Mouse (Mus musculus): ENCODE results near the gene Il4. TPM values are rescaled to one million over a fixed set of nuclear protein-coding genes. Genes with fewer than 3 reads are reported as not detected.

Gene Il4
- total RNA-seq, 2 experiments from 2014 or later: not detected

DNA sequence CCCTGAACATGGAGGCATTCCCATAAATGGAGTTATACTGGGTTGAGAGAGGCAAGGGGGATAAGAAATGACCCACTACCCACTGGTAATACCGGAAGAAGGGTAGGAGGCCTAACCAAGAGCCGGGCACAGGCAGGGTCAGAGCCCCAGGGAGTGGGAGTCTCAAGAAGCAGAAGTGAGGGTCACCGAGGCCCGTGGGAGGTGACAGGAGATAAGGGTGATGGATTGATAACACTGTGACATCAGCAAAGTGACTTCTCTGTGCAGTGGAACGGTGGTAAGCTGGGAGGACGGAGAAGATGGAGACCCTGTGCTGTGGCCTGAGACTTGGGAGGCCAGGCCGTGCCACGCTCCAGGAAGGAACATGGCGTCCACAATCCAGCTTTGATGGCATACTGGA is 5.1 kb upstream of the Il4 start:
- no peak for DNase-seq

DNA sequence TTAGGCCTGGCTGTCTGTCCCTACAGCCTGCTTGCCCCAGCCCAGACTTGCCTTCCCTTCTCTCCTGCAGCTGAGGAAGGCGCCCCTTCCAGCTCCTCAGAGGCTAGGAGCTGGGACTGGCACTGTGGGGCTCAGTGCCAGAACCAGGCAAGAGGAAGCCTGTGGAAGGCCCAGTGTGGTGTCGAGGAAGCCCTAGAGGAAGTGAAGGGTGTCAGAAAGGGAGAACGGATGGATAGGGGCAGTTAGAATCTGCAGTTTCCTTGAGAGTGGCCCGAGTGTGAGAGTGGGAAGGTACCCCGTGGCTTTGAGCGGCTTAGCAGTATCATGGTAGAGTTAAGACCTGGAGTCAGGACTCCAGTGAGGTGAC is 4.0 kb upstream of the Il4 start:
- no peak for DNase-seq

- no peak for DNase-seq
Measured at GRCm38 (mm10) chr11:53621582-53622439, 3.3 kb upstream of the Il4 start.

GRCm38 (mm10) chr11:53620094-53620493 is 1.6 kb upstream of the Il4 start:
- DNase-seq: no peak

DNA sequence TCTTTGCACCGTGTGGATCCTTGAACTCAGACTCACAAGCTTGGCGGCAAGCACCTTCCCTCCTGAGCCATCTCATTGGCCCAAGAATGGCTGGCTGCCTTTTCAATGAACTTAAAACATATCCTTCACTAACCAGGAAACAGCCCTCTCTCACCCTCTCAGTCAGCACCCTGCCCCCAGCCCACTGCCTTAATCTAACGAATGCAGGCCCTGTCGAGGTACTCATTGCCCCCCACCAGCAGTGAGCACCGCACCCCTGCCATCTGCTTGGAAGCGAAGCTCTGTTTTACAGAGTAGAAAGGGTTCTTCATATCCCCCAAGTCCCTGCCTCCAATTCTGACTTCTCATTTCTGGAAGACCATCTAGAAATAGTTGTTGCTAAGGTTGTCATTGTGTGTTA is 959 bp upstream of the Il4 start:
- no peak for DNase-seq

GRCm38 (mm10) chr11:53617562-53618109 is 833 bp downstream of the Il4 start:
- DNase-seq: no peak

DNA sequence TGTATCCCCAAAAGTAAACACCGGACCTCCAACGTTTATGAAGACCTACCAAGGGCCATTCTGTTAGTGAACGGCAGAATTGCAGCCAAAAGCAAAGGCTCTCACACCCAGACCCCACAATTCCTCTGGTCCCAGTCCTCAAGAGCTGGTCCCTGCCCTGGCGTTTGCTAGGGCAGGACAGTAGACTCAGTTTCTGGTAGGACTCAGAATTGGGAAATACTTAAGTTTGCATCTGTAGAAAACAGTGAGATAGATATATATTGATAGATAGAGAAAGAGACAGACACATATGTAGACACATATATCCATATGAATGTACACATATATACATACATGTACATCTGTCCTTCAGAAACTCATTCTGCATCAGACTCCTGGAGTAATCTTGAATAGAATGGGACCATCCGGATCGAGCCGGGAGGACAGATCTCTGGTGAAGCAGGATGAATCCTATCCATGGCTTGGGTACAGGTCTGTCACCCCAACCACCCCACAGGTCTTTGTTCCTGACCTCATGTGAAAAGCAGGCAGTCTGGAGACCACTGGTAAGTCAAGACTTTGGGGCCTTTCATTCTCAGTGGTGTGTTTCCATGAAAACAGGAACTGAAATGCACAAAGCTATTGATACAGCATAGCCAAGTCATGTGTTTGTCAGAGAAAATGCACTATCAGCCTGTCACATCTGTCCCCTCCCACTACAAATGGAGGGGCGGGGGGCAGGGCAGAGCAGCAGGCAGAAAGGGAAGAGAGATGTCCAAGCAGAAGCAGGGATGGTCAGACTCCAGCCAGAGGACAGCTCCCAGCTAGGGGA is 1.5 kb downstream of the Il4 start:
- DNase-seq: no peak

GRCm38 (mm10) chr11:53615575-53615974 is 2.9 kb downstream of the Il4 start:
- no peak for DNase-seq

- DNase-seq: no peak
Measured at GRCm38 (mm10) chr11:53615172-53615571, 3.3 kb downstream of the Il4 start.

DNA sequence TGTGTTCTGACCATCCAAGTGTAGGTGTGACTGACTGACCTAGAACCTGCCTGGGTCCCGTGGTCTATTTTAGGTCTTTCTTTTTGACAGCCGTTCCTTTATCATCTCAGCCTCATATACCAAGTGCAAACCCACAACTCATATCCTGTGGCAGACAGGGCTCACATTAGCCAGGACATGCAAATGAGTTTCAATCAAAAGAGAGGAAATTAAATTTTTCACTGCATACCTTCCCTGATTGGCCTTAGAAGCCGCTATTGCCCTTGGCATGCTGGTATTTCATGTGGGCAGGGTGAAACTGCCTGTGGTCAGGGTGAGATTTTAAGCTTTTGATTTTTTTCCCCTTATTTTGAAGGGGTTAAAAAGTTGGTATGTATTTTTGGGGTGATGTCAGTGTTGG is 8.8 kb downstream of the Il4 start:
- no peak for DNase-seq

GRCm38 (mm10) chr11:53609231-53609630 is 9.2 kb downstream of the Il4 start:
- no peak for DNase-seq

- DNase-seq: no peak
Measured at GRCm38 (mm10) chr11:53605609-53606008, 12.9 kb downstream of the Il4 start.

GRCm38 (mm10) chr11:53604983-53605382 is 13.5 kb downstream of the Il4 start:
- DNase-seq: no peak

DNA sequence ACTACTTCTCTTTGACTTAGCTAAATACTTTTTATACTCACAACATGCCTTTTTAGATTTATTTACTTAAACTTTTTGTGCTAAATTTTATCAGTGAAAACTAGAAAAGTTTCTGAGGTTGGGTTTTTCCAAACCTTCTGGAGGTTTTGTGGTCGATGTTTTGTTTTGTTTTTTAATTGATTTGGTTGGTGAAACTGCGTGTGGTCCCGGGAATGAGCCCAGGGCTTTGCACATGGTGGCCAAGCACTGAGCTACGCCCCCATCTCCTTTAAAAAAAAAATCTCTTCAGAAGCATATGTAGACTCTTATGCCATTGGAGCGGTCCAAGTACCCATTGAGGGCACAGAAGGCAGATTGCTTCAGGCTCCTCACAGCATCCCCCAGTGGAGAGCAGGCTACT is 27.4 kb downstream of the Il4 start:
- DNase-seq: no peak

GRCm38 (mm10) chr11:53590368-53590768 is 28.1 kb downstream of the Il4 start:
- DNase-seq: peak; percentile 61

DNA sequence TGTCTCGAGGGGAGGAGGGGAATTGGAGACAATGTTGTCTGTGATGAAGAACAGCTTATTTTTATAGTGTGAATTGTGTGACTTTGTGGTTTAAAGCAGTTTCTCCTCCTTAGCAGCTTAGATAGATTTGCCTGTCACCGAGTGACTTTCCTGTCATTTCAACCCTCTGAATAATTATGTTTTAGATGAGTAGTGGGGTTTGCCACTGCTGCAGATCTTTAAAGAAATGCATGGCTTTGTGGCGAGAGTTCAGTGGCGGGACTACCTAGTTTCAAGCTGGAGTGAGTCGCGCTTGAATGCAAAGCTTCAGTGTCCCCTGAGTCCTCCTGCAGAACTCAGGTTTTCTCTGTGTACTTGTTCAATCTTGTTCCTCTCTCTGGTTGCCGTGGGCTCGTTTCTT is 30.2 kb downstream of the Il4 start:
- no peak for DNase-seq

DNA sequence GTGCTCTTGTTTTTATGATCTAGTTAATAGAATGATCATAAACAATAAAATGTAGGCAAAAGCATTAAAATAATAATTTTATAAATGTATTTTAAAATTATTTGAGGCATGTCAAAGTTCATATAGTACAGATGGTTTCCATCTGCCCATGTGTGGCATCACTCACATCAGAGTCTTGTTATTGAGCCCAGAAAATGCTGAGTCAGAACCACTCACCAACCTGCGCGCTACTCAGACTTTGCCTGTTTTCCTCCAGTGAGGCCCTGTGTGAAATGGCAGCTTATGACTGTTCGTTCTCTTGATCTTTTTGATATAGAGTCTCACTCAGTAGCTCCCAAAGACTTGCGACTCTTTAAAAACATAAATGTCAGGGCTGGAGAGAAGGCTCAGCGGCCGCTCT is 33.0 kb downstream of the Il4 start:
- no peak for DNase-seq

DNA sequence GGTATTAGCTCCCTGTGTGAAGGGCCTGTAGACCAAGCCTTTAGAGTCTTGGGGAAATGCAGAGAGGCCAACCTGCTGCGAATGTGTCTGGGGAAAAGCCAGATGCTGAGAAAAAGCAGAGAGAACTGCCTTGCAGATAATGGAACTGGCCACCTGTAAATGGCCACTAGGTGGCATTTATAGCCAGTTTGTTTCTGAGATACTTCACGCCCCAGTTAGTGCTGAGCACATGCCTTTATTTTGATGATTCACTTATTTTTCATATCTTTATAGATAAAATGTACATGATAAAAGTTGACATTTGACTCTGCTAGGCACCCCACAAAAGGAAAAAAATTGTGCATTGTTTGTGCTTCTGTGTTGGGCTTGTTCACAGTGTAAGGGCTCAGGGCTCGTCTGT is 33.6 kb downstream of the Il4 start:
- peak; percentile 9 for DNase-seq

DNA sequence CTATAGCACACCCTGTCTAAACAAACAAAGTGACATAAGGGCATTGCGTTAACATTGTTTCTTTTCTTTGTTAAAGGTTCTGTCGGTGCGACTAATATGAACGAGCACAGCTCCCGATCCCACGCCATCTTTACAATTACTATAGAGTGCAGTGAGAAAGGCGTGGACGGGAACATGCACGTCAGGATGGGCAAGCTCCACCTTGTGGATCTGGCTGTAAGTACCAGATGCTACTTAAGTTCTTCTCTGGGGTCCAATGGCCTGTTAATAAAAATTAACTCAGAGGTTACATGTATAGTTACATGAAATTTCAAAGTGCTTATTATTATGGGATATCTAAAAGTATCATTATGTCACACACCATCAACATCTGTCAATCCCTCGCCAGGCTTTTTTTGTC is 35.3 kb downstream of the Il4 start:
- DNase-seq: no peak

DNA sequence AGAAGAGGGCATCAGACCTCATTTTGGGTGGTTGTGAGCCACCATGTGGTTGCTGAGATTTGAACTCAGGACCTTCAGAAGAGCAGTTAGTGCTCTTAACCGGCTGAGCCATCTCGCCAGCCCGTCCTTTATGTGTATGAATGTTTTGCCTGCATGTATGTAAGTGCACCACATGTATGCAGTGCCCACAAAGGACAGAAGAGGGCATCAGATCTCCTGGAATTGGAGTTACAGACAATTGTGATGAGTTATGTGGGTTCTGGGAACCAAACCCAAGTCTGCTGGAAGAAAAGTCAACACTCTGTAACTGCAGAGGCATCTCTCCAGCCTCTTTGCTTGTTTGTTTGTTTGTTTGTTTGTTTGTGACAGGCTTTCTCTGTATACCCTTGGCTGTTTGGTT is 37.9 kb downstream of the Il4 start:
- DNase-seq: no peak

DNA sequence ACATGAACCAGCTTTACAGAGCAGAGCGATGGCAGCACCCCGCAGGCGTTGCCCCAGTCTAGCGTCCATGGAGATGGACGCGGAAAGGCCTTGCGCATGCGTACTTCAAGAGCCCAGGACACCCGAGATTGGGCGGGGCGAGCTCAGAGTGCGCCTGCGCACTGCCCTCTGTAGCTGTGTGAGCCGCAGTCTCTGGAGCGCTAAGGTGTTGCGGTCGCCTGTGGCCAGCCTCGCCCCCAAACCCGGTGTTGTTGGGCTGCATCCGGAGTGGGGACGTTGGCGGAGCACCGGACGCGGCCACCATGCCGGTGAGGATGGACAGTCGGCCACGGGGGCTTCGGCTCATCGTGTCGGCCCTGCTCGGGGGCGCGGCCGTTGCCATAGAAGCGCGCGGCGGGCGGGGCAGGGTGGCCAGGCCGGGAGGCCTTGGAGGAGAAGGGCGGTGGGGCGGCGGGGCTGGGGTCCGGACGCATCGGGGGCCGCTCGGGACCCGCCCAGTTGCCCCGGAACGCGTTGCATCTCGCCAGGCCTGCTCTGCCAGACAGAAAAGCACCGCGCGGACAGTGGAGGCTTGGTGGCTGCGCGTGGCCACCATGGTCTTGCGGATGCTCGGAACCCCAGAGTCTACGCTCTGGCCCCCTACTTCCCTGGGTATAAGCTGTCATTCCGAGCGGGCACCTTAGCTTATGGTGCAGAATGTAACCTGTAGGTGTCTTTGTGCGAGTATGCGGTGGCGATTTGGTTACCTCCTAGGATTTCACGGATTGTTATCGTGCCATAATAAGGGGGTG is 51.0 kb downstream of the Il4 start, which contains the start of gene Kif3a:
TSS of gene Kif3a (plus strand) at position 156 of the 791 bp plus-strand sequence.
- DNase-seq: peak; percentile 95

DNA sequence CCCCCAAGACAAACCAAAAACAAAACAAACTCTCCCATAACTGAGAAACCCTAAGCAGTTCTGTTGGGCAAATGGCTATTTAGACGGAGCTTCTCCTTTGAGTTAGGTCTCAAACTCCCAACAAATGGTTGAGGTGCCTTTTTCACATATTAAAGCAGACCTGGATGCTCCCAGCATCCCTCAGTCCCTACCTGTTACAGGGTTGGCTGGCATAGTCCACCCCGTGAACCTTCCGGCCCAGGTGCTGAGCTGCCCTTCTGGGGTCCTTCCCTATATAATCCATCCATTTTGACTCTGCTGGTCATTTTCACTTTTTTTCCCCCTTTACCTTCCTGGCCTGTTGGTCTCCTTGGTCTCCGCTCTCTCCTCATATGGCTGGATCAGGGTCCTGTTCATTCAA is 51.8 kb downstream of the Il4 start:
- no peak for DNase-seq
